Mouse (Mus musculus): ENCODE results near the gene Mllt11. TPM values are rescaled to one million over a fixed set of nuclear protein-coding genes. Genes with fewer than 3 reads are reported as not detected.
A peak's percentile ranks its signal among the peaks of the same experiment; 100 is the strongest.

Gene Mllt11
- 1.8 TPM in 1 of 2 replicates, not detected in the other for total RNA-seq (2015; ENCODE audit: low replicate concordance)
- total RNA-seq (2017; ENCODE audit: low replicate concordance): 0.64 and 1.2 TPM in 2 replicates

DNA sequence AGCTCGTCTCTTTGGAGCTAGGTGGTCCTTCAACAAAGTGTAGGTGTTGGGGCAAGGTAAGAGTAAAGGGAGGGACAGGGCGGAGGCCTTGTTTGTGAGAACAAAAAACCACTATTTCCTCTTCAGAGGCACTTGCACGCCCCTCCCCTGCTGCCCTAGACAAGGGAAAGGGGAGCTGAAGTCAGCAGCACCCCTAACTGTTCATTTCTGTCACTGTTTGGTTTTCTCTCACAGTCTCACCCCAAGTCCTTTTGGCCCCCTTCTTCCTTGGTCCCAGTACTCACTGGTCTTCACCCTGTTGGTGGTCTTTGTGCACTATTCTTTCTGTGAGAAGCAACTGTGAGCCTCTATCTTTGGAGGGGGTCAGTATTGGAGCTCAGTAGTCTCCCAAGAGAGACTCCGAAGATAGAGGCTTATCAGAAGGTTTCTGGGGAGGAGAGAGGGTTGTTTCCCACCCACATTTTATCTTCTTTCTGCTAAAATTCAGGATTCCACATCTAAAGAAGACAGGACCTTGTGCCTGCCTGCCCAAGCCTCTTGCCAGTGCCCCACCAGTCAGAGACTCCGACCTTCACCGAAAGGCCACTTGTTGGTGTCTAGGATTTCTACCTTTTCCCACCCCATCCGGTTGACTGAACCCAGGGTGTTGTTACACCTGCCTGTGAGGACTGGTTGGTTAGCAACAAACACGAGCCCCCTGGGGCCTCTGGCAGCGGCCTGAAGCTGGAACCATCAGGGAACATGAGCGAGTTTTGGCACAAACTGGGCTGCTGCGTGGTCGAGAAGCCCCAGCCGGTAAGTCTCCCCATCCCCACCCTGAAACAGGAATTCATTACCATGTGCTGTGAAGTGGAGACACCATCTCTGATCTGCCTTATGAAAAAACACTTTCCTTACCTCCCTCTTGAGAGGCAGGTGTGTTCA, at the start of gene Mllt11:
Gene Mllt11, minus strand, starts transcription at position 874 of the 924 bp plus-strand sequence.
- ATAC-seq (replicated peaks; ENCODE audit: low FRiP score, poor library complexity, severe bottlenecking): no peak

DNA sequence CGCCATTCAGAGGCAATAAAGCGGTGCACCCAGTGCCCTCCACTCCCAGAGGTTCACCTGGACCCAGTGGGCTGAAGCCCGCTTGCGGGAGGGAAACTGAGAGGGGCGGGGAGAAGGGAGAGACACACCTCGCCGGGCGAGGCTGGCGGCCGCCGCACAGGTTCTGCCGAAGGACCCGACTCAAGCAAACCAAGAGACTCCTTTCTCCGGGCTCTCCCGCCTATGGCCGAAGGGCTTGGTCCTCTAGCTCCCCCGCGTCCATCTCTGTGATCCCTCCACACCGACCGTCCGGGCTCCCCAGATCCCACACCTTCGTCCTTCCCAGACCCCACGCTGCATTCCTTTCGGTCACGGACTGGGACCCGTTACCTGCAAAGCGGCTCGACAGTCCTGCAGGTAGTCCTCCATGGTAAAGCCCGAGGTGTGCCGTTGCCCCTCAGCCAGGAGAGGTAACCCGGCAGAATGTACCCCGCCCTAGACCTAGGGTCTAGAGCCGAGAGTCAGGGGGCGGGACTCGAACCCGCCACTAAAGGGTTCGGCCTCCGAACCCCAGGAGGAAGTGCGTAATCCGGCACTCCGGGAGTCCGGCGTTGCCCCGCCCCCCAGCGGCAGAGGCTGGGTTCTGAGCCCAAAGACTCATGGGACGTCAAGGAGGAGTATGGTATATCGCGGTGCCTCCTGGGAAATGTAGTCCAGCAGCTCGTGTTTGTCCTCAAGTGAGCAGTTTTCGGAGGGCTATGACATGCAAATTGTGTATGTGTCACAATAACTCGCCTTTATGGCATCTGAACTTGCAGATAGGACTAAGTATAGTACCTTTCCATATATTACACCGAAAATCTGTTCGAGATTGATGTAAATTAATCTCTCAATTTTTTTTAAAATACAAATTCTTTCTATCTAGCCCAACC, 49.5 kb upstream of the Mllt11 start, which contains the start of the genes Mindy1 and Prune1:
Gene Mindy1, plus strand, starts transcription at position 130 of the 911 bp plus-strand sequence.
Gene Prune1, minus strand, starts transcription at position 861 of the 911 bp plus-strand sequence.
- ATAC-seq (replicated peaks; ENCODE audit: low FRiP score, poor library complexity, severe bottlenecking): peak; percentile 78

DNA sequence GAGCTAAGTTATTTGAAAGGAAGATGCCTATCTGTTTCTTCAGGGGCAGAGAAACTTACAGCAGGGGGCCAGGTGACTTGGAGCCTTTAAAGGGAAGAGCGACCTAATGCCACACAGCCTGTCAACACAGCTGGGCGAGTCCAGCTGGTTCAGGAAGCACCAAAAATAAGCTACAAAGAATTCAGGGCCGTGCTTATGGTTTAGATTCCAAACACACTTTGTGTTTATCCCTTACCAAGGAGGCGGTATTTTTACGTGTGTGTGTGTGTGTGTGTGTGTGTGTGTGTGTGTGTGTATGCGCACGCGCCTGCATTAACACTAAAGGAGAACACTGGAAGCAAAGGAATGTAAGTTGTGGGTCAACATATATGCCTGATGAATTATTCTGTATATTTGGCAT, 48.8 kb upstream of the Mllt11 start:
- ATAC-seq (replicated peaks; ENCODE audit: low FRiP score, poor library complexity, severe bottlenecking): no peak

DNA sequence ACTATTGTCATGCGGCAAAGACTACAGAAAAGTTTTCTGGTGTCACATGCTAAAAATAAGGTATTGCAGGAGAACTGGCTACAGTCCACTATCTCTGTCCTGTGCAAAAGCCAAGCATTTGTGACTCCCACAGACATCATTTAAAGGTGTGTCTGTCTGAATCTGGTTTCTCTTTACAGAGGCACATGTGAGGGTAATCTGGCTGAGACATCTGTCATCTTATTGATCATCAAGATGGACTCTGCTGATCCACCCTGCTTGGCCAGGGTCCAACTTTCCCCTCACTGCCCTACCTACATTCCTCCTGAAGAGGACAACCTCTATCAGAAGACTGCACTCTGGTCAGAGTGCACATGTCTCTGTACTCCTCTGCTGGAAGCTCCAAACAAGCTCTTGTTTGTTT, 45.2 kb upstream of the Mllt11 start:
- no peak for ATAC-seq (replicated peaks; ENCODE audit: low FRiP score, poor library complexity, severe bottlenecking)

DNA sequence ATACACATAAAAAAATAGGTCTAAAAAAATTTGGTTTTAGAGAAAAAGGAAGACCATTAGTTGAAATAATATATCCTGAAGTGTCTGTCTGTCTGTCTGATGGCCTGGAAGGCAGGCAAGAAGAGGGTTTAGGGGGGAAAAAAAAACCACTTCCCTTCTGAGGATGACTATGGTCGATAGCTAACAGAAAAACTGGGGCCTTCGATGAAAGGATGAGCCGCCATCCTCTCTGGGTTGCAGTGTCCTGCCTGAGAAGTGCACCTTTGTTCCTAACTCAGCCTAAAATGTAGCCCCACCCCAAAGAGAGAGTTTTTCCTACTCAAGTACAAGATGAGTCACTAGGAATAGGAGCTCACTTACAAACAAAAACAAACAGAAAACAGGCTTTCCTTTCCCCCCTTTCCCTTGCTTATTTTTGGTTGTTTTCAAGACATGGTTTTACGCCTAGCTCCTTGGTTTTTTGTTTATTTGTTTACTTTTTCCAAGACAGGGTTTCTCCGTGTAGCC, 44.5 kb upstream of the Mllt11 start:
- ATAC-seq (replicated peaks; ENCODE audit: low FRiP score, poor library complexity, severe bottlenecking): no peak

DNA sequence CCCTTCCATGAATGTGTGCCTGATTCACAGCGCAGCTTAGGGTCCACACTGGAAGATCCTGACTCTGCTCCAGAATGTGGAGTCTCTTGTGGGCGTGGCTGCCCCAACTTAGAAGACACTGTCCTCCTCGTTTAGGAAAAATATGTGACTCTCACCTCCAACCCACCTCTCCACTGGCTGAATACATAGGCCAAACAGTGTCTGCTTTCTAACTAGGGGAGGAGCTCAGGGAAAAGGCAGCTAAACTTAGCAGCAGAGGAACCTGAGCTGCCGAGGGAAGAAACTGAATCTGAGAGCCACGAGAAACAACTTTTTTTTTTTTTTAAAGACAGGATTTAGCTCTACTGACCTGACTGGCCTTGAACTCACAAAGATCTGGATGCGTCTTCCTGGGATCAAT, 43.2 kb upstream of the Mllt11 start:
- ATAC-seq (replicated peaks; ENCODE audit: low FRiP score, poor library complexity, severe bottlenecking): no peak

DNA sequence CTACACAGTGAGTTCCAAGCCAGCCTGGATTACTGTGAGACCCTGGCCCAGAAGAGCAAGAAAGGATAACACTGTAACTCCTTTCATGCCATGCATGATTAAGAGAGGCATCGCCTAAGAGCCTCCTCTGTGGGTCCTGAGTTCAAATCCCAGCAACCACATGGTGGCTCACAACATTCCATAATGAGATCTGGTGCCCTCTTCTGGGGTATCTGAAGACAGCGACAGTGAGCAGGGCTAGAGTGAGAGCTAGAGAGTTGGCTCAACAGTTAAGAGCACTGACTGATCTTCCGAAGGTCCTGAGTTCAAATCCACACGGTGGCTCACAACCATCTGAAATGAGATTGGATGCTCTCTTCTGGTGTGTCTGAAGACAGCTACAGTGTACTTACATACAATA, 42.5 kb upstream of the Mllt11 start:
- no peak for ATAC-seq (replicated peaks; ENCODE audit: low FRiP score, poor library complexity, severe bottlenecking)

DNA sequence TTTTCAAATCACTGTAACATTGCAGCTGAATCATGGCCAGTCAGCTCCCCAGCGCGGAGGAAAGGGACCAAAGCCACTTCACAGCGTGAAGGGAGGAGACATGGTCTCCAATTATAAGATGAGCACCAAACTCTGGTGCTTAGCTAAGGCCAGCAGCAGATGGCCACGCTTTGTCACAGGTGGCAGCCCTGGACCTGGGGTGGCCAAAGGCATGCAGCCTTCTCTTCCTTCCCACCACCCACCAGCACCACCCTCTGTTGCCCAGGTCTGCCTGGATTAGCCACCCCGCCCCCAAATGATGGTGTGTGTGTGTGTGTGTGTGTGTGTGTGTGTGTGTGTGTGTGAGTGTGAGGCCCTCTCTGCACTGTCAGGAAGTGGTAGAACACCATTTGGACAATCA, 41.5 kb upstream of the Mllt11 start:
- ATAC-seq (replicated peaks; ENCODE audit: low FRiP score, poor library complexity, severe bottlenecking): no peak

DNA sequence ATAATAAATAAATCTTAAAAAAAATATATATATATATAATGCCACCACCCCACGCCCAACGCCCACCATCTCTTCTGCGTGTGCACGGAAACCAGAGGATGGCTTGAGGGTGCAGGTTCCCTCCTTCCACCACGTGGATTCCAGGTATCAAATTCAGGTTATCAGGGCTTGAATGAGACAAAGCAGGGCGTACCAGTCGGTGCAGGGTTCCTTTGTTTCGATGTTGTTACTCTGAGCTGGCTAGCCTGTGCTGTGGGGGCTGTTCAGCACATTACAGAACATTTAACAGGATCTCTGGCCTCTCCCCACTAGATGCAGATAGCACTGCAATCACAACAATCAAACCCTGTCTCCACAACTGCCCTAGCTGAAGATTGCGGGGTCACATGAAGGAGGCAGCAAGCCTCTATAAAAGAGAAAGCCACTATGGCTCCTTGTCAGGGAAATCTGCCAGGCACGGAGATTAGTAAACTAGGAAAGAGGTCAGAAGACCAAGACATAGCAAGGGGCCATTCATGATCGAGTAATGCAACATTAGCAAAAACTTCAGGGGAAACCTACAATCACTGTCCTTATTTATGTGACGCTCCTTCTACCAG, 38.9 kb upstream of the Mllt11 start:
- no peak for ATAC-seq (replicated peaks; ENCODE audit: low FRiP score, poor library complexity, severe bottlenecking)

DNA sequence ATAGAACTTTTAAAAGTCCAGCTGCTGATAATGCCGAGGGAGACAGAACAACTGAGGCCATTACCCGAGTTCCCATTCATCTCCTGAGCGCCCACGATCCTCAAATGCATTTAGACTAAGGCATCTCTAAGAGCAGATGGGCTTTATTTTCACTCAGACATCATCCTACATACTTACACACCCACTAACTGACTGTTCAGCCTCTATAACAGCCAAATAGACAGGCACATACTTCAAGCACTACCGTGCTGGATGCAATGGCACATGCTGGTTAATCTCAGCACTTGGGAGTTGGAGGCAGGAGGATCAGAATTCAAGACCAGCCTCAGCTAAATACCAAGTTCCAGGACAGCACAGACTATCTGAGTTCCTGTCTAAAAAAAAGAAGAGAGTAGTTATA, 37.8 kb upstream of the Mllt11 start:
- ATAC-seq (replicated peaks; ENCODE audit: low FRiP score, poor library complexity, severe bottlenecking): no peak

DNA sequence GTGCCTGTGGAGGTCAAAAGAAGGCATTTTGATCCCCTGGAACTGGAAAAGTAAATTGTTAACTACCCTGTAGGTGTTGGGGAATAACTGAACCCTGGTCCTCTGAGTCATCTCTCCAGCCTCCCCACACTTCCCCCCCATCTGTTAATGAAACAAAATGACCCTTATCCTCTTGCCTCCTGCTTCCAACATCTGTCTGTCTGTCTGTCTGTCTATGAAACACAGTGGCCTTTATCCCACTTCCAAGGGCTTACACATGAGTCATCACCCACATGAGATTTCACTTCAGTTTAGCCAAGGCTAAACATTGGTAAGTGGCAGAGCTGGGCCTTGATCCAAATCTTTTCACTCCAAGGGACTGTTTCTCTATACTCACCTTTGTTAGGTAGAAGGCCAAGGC, 35.9 kb upstream of the Mllt11 start:
- ATAC-seq (replicated peaks; ENCODE audit: low FRiP score, poor library complexity, severe bottlenecking): no peak

DNA sequence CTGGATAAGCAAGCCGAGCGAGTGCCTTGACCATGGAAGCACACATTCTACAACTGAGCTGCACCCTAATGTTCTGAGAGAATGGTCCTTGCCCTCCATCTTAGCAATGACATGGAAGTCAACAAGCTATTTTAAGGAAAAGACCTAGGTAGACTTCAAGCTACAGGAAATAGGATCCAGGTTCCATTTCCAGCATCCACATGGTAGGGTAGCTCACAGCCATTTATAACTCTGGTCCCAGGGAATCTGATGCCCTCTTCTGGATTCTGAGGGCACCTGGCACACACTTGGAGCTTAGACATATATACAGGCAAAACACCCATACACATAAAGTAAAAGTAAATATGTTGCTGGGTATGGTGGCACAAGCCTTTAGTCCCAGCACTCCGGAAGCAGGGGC, 34.1 kb upstream of the Mllt11 start:
- no peak for ATAC-seq (replicated peaks; ENCODE audit: low FRiP score, poor library complexity, severe bottlenecking)

DNA sequence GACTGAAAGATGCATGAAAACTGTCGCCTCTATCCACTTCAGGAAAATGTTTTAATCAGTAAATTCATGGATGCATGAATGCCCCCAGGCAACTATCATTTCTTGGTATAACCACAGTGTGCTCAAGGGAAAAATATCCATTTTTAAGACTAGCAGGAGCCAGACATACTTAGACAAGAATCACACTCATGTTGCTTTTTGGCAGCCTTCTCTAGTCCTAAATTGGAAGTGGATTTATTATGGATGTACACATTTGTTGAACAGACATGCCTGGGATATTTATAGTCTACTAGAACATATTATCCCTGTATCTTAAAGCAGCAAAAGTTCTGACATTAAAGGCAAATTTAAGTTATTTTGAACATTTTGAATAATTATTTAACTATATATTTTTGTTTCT, 32.8 kb upstream of the Mllt11 start:
- ATAC-seq (replicated peaks; ENCODE audit: low FRiP score, poor library complexity, severe bottlenecking): no peak

DNA sequence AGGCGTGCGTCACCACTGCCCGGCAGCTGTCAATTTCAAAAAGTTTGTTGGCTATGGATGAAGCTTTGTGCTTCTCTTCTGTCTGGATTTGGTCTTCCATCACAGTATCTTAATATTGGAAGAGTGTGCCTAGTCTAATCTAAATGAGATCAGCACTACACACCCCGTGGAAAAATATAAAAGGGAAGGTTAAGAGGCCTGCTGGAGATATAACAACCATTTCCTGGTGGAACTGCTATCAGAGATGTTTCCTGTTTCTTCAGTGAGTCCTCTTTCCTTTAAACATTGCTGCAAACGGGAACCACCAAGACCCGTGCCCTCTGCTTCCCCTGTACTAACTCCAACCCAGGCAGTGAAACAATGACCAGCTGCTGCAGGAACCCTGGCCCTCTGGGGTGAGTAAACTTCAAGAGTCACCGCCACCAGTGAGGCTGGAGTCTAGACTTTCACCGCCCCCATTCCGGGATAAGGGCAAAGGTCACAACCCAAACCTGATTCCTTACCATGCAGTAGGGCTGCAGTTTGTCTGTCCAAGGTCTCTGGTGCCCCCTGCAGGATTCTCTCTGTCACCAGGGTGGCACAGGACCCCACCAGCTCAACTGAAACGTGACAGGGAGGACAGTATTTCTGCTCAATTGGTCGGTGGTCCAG, 31.2 kb upstream of the Mllt11 start:
- peak; percentile 89 for ATAC-seq (replicated peaks; ENCODE audit: low FRiP score, poor library complexity, severe bottlenecking)

DNA sequence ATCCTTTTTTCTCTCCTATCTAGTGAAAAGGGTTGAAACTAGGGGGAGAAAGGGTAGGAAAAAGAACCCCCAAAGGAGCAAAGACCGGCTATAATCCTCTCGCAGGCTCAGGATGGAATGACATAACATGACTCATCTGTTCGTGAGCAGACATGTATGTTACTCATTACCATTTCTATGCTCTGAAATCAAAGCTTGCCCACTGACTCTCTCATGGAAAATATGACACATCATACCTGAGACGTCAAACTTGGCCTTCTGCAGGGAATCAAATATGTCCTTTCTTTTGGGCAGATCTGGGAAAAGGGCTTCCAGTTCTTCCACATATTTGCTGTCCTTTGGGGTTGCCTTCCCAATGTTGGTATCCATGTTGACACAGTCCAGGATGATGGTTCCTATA, 30.0 kb upstream of the Mllt11 start:
- ATAC-seq (replicated peaks; ENCODE audit: low FRiP score, poor library complexity, severe bottlenecking): no peak

DNA sequence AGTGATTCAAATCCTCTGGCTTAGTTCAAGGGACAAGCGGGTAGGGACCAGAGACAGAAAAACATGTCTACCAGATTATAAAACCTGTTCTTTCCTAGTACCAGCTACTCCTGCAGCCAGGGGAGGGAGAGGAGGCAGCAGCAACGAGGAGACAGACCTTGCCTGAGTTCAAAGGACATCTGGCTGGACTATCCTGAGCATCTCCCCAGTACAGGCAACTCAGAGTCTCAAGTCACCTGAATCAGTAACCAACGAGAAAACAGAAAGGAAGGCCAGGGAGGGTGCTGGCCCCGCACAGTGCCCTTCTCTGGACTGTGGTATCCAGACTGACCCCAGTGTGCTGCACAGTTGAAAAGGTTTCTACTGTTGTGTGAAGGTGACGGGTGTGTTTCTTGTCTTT, 25.0 kb upstream of the Mllt11 start:
- no peak for ATAC-seq (replicated peaks; ENCODE audit: low FRiP score, poor library complexity, severe bottlenecking)

DNA sequence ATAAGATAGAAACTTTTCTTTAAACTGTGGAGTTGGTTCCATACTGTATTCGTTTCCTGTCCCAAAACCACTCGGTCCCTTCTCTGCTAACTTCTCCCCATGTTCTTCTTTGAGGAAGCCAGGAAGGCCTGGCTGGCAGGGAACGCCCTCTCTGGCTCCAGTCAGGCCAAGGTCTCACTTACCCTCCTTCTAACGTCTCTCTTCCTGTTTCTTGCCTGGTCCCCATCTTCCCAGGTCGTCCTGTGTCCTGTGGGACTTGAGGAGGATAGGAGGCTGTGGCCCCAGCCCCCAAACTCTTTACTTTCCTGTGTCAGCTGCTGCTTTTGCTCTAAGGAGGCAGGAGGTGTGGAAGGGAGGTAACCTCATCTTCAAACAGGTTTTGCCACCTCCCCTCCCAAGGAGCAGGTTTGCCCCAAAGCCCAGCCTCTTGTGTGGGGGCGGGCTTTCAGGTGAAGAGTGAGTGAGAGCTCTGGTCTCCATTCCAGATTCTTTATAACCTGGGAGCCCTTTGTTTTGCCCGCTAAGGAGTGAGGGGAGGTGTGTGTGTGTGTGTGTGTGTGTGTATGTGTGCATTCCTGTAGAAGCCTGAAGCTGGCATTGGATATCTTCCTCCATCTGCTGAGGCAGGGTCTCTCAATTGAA, 18.9 kb upstream of the Mllt11 start, which contains the start of gene Bnipl:
Gene Bnipl, minus strand, starts transcription at position 411 of the 642 bp plus-strand sequence.
- no peak for ATAC-seq (replicated peaks; ENCODE audit: low FRiP score, poor library complexity, severe bottlenecking)

DNA sequence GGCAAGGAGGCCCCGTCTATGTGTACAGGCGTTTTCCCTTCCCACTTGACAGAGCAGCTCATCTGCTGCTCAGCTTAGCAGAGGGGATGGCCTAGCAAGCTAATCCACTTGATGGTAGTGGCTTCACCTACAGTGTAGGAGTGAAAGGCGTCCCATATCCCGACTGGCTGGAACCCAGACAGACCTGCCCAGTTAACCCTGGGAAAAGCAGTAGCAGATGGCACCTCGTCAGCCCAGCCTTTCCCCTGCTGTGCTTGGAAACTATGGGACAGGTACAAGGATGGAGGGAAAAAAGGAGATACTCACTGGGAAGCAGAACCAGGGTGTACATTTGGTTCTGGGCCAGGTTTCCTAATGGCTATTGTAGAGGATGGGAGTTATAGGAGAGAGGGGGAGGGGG, 18.4 kb upstream of the Mllt11 start:
- ATAC-seq (replicated peaks; ENCODE audit: low FRiP score, poor library complexity, severe bottlenecking): no peak
